Mouse (Mus musculus) myocyte (in vitro differentiated cells): ENCODE data around the gene Sgsm2. TPM values are rescaled to one million over a fixed set of nuclear protein-coding genes. Genes with fewer than 3 reads are reported as not detected.

Experiments used
- H3K27me3 ChIP-seq: one replicate; pipeline ENCODE4 v1.6.1; 2011; ENCODE audit not compliant: control insufficient read depth, insufficient read depth, insufficient read length
- H3K36me3 ChIP-seq: one replicate; pipeline ENCODE4 v1.6.1; 2011; ENCODE audit not compliant: control insufficient read depth, insufficient read depth
- H3K4me2 ChIP-seq: one replicate; pipeline ENCODE4 v1.6.1; 2011; ENCODE audit warnings: low read depth, control low read depth
- H3K4me3 ChIP-seq: one replicate; pipeline ENCODE4 v1.5.1; 2011; ENCODE audit warnings: mild to moderate bottlenecking, control low read depth, moderate library complexity
- H3K79me2 ChIP-seq: one replicate; pipeline ENCODE4 v1.6.1; 2011; ENCODE audit not compliant: control insufficient read depth, insufficient read depth
- H3ac ChIP-seq: one replicate; pipeline ENCODE4 v1.6.1; 2011; ENCODE audit not compliant: control insufficient read depth, insufficient read length
- CEBPB ChIP-seq: IDR thresholded peaks from 2 replicates; pipeline ENCODE4 v1.6.1; 2011; ENCODE audit warnings: mild to moderate bottlenecking, moderate library complexity; ENCODE audit not compliant: poor library complexity, insufficient read depth, severe bottlenecking
- E2F4 ChIP-seq: IDR thresholded peaks from one replicate; pipeline ENCODE4 v1.6.1; 2011; ENCODE audit warnings: mild to moderate bottlenecking, control low read depth, moderate library complexity; ENCODE audit not compliant: insufficient read depth
- MAX ChIP-seq: IDR thresholded peaks from one replicate; pipeline ENCODE4 v1.6.1; 2011; ENCODE audit warnings: low read depth, mild to moderate bottlenecking, control low read depth
- MYOD1 ChIP-seq, 3 experiments: IDR thresholded peaks; one replicate each; pipeline ENCODE4 v1.6.1; 2011; ENCODE audit warnings: control low read depth in 2 of 3, low read depth in 2 of 3, mild to moderate bottlenecking in 2 of 3, moderate library complexity in 1 of 3; ENCODE audit not compliant: insufficient read length in 2 of 3, control insufficient read depth in 1 of 3
- MYOG ChIP-seq, 3 experiments: IDR thresholded peaks; one replicate each; pipeline ENCODE4 v1.6.1; 2011; ENCODE audit warnings: control low read depth in 2 of 3, low read depth in 2 of 3, mild to moderate bottlenecking in 2 of 3; ENCODE audit not compliant: insufficient read length in 2 of 3, control insufficient read depth in 1 of 3, insufficient read depth in 1 of 3
- POLR2A ChIP-seq: IDR thresholded peaks from one replicate; pipeline ENCODE4 v1.6.1; 2011; ENCODE audit warnings: low read depth, mild to moderate bottlenecking, control low read depth, moderate library complexity; ENCODE audit not compliant: insufficient read length
- POLR2AphosphoS2 ChIP-seq: IDR thresholded peaks from one replicate; pipeline ENCODE4 v1.6.1; 2011; ENCODE audit warnings: low read depth, control low read depth; ENCODE audit not compliant: insufficient read length
- REST ChIP-seq: IDR thresholded peaks from one replicate; pipeline ENCODE4 v1.6.1; 2011; ENCODE audit warnings: mild to moderate bottlenecking, control low read depth, moderate library complexity; ENCODE audit not compliant: insufficient read depth, insufficient read length
- SRF ChIP-seq: IDR thresholded peaks from one replicate; pipeline ENCODE4 v1.6.1; 2011; ENCODE audit warnings: low read depth; ENCODE audit not compliant: control insufficient read depth, insufficient read length
- TCF12 ChIP-seq: IDR thresholded peaks from one replicate; pipeline ENCODE4 v1.6.1; 2011; ENCODE audit warnings: mild to moderate bottlenecking, control low read depth; ENCODE audit not compliant: poor library complexity, insufficient read depth, severe bottlenecking
- TCF3 ChIP-seq: IDR thresholded peaks from one replicate; pipeline ENCODE4 v1.6.1; 2011; ENCODE audit warnings: low read depth, control low read depth; ENCODE audit not compliant: insufficient read length
- USF1 ChIP-seq: IDR thresholded peaks from one replicate; pipeline ENCODE4 v1.6.1; 2011; ENCODE audit warnings: low read depth, mild to moderate bottlenecking, control low read depth, moderate library complexity
- polyA plus RNA-seq: library from polyadenylated mRNA; unstranded; fragments of >200 nt; fragmentation: generic; extraction: Trizol; gene quantifications from one replicate; pipeline ENCODE4 v1.2.1, GENCODE M21; 2012; ENCODE audit warnings: missing spikeins

Gene Sgsm2
- polyA plus RNA-seq, 1 experiment: 12.3 TPM

DNA sequence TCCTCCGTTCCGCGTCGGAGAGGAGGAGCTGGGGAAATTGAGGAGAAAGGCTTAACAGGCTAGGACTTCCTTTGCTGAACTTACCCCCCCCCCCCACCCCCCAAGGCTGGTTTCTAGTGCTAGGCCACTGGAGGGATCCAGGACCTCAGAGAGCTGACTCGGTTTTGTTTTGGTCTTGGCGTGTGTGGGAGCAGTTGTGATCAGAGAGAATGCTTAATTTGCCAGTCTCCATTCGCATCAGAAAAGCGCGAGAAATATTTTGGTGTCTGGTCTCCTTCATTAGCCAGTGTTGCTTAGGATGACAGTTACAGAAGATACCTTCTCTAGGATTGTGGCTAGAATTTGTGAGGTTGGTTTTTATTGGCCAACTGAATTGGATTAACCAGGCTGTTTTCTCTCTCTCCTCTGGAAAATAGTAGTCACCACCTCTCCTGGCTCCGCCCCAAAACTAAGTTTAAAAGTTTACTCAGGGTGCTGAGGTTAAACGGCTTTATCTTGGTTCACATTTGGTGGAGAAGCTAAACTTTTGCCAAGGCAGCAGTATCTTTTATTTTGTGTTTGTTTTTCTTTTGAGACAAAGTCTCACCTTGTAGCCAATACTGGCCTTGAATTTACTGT lies 29.6 kb upstream of the Sgsm2 start:
- H3K79me2 ChIP-seq: peaks cover 48% of the 10 kb centered on the region
- no peaks in the 10 kb centered on the region for H3K27me3 ChIP-seq
- TF ChIP-seq E2F4 (no peak), REST (no peak), POLR2AphosphoS2 (no peak), TCF3 (no peak), POLR2A (no peak), MAX (no peak), MYOD1 (IDR thresholded peaks at IDR 0.05; ENCODE audit: control insufficient read depth in 1 of 3, insufficient read length in 2 of 3, low read depth in 2 of 3) (no peak), USF1 (no peak), TCF12 (no peak)
- H3K4me2 ChIP-seq: peak overlapping the region; percentile 92
- H3ac ChIP-seq: peak overlapping the region; percentile 72
- peak overlapping the region; percentile 82 for H3K4me3 ChIP-seq
- H3K36me3 ChIP-seq: no peaks in the 10 kb centered on the region

DNA sequence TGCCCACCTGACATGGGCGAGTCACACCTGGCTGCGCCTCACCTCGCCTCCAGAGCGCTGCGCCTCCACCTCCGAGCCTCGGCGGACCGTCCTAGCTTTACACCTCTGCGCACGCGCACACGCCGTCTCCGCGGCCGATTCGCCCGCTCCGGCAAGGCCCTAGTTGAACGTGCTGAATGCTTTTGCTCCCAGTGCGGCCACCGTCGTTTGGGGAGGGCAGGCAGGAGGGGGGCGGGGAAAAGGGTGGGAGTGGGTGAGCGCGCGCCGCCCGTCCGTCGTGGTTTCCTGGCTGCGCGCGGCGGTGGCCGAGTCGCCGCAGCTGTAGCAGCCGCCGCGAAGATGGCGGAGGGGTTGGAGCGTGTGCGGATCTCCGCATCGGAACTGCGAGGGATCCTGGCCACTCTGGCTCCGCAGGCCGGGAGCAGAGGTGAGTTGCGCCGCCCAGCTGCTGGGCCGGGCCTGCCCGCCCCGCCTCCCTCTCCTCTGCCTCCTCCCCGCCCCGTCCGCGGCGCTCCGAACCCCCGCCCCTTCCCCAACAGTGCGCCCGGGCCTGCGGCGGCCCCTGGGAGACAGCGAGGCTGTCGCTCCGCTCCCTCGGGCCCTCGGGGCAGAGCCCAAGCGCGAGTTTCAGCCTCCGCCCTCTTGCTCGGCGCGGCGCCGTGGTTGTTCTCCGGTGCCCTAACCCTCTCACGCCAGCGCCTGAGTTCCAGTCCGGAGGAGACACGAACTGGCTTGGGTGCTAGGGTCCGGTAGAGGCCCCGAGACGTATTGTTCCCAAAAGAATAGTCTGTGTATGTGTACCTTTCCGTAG lies 28.9 kb upstream of the Sgsm2 start, which contains the start of the genes Smg6 and Srr:
Smg6 (plus strand) TSS at position 247 of the 811 bp plus-strand sequence.
Srr (minus strand) TSS at position 372 of the 811 bp plus-strand sequence.
- Histone ChIP-seq H3K4me2 (peak within 1 kb of the TSS; percentile 98), H3K36me3 (no peaks in the 10 kb centered on the region), H3K79me2 (peaks cover 48% of the 10 kb centered on the region), H3K27me3 (no peaks in the 10 kb centered on the region), H3K4me3 (peak within 1 kb of the TSS; percentile 82), H3ac (peak within 1 kb of the TSS; percentile 72)
- TF ChIP-seq SRF (peak; percentile 63), CEBPB (no peak), POLR2A (peak; percentile 88), E2F4 (no peak), MYOD1 (IDR thresholded peaks at IDR 0.05; ENCODE audit: control insufficient read depth in 1 of 3, insufficient read length in 2 of 3, low read depth in 2 of 3) (peak in 1 of 3 experiments; percentile 55), POLR2AphosphoS2 (peak; percentile 78)

DNA sequence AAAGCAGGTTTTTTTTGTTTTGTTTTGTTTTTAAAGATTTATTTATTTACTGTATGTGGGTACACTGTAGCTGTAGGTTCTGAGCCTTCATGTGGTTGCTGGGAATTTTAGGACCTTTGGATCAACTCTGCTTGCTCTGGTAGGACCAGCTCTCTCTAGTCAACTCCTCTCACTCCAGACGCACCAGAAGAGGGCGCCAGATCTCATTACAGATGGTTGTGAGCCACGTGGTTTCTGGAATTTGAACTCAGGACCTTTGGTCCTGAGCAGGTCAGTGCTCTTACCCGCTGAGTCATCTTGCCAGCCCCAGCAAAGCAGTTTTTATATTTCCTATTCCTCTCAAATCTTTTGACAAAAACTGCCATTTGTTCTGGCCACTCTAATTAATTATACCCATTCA lies 27.3 kb upstream of the Sgsm2 start:
- no peak overlapping the region for H3ac ChIP-seq
- TF ChIP-seq TCF12 (no peak), USF1 (peak; percentile 63)
- H3K4me2 ChIP-seq: peak overlapping the region; percentile 12
- H3K36me3 ChIP-seq: no peaks in the 10 kb centered on the region
- peak overlapping the region; percentile 82 for H3K4me3 ChIP-seq
- H3K79me2 ChIP-seq: peaks cover 48% of the 10 kb centered on the region
- H3K27me3 ChIP-seq: no peaks in the 10 kb centered on the region

- H3K4me2 ChIP-seq: no peak overlapping the region
- TF ChIP-seq TCF3 (no peak), REST (no peak), USF1 (no peak), MYOG (IDR thresholded peaks at IDR 0.05; ENCODE audit: control insufficient read depth in 1 of 3, insufficient read depth in 1 of 3, insufficient read length in 2 of 3, low read depth in 2 of 3) (no peak), SRF (no peak), TCF12 (no peak), POLR2AphosphoS2 (no peak), CEBPB (no peak)
- H3K27me3 ChIP-seq: no peaks in the 10 kb centered on the region
- peaks cover 11% of the 10 kb centered on the region for H3K79me2 ChIP-seq
- no peak overlapping the region for H3ac ChIP-seq
- H3K4me3 ChIP-seq: no peak overlapping the region
- H3K36me3 ChIP-seq: no peaks in the 10 kb centered on the region
Observed at GRCm38 (mm10) chr11:74919249-74919648, 22.4 kb upstream of the Sgsm2 start.

DNA sequence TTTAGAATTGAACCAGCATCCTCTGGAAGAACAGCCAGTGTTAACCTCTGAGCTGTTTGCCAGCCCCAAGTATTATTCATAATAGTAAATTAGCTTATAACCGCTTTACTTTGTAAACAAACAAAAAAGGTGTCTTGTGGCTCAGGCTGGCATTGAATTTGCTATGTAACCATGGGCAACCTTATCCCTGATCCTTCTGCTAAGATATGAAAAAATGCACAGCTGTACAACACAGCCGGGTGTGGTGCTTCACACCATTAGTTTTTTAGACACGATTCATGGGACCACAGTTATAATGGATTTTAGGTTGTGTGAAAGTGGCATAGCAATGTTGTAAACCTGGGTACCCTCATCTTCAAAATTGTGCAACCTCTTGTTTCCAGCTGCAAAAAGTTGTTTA lies 15.6 kb upstream of the Sgsm2 start:
- Histone ChIP-seq H3K27me3 (no peaks in the 10 kb centered on the region), H3K4me2 (no peak overlapping the region), H3K4me3 (no peak overlapping the region), H3ac (no peak overlapping the region), H3K36me3 (peaks cover 32% of the 10 kb centered on the region), H3K79me2 (no peaks in the 10 kb centered on the region)
- TF ChIP-seq MYOD1 (IDR thresholded peaks at IDR 0.05; ENCODE audit: control insufficient read depth in 1 of 3, insufficient read length in 2 of 3, low read depth in 2 of 3) (no peak), E2F4 (no peak), MYOG (IDR thresholded peaks at IDR 0.05; ENCODE audit: control insufficient read depth in 1 of 3, insufficient read depth in 1 of 3, insufficient read length in 2 of 3, low read depth in 2 of 3) (no peak), CEBPB (no peak), USF1 (no peak), POLR2A (no peak), REST (no peak)
